Mouse (Mus musculus): ENCODE data around the gene Hmg20b. TPM values are rescaled to one million over a fixed set of nuclear protein-coding genes. Genes with fewer than 3 reads are reported as not detected.

The Hmg20b gene
- polyA plus RNA-seq, 1 experiment from 2014 or later = 44.4 TPM

DNA sequence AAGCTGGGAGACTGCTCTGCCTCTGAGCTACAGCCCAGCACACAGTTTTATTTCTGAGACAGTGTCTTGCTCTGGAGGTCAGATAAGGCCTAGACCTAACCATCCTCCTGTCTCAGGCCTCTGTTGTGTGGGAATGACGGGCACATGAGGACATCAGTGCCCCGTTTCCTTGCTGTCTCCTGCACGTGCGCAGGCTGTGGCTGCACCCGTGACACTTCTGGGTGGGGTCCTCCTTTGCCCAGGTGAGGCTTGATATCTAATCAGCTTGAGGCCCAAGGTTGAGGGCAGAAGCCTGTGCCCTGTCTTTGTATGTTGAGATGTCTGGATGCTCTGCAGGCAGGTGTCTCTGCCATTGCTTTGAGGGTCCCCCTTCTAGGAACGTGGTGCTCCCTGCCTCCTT, 42.0 kb upstream of the Hmg20b start:
- 85% methylated on average over 6 of the region's 6 CpGs for WGBS
- H3K27me3 ChIP-seq (replicated peaks; ENCODE audit: control insufficient read depth, insufficient read depth, low read length) = no peaks in the 10 kb centered on the region
- H3K27ac ChIP-seq (ENCODE audit: low read depth, low read length) = no peak overlapping the region
- H3K4me2 ChIP-seq (ENCODE audit: low read length) = no peak overlapping the region
- peaks cover 23% of the 10 kb centered on the region for H3K36me3 ChIP-seq (ENCODE audit: control insufficient read depth, insufficient read depth, low read length)
- no peak overlapping the region for H3K4me3 ChIP-seq (ENCODE audit: low read depth, low read length)
- H3K4me1 ChIP-seq (ENCODE audit: control insufficient read depth, insufficient read depth, low read length) = no peaks in the 10 kb centered on the region; the same call in 1 of the 2 replicates
- H3K9me3 ChIP-seq (replicated peaks; ENCODE audit: control insufficient read depth, low read length) = no peaks in the 10 kb centered on the region
- DNase-seq (ENCODE audit: low spot score) (no peak), ATAC-seq (no peak)
- H3K9ac ChIP-seq (ENCODE audit: low read length) = no peak overlapping the region

DNA sequence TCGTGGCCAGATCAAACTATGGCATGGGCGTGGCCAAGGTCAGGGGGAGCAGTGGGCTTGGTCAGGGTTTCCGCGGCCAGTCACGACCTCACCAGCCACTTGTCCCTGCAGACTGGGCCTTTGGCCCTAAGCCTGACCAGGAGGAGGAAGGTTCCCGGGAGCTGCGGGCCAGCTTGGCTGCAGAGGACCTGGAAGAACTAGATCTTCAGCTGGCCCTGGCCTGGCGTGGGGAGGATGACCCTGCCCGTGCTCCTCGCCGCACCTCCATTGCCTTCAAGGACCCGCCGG, 40.3 kb upstream of the Hmg20b start:
- Histone ChIP-seq H3K4me3 (ENCODE audit: low read depth, low read length) (no peak overlapping the region), H3K4me2 (ENCODE audit: low read length) (no peak overlapping the region), H3K9ac (ENCODE audit: low read length) (no peak overlapping the region), H3K27ac (ENCODE audit: low read depth, low read length) (no peak overlapping the region), H3K36me3 (ENCODE audit: control insufficient read depth, insufficient read depth, low read length) (peaks cover 38% of the 10 kb centered on the region), H3K4me1 (ENCODE audit: control insufficient read depth, insufficient read depth, low read length) (peaks cover under 1% of the 10 kb centered on the region; the same call in 1 of the 2 replicates), H3K9me3 (replicated peaks; ENCODE audit: control insufficient read depth, low read length) (no peaks in the 10 kb centered on the region), H3K27me3 (replicated peaks; ENCODE audit: control insufficient read depth, insufficient read depth, low read length) (no peaks in the 10 kb centered on the region)
- ATAC-seq (no peak), DNase-seq (ENCODE audit: low spot score) (no peak)
- WGBS = 91% methylated on average over 13 of the region's 13 CpGs

- no peak overlapping the region for H3K4me3 ChIP-seq (ENCODE audit: low read depth, low read length)
- H3K4me2 ChIP-seq (ENCODE audit: low read length) = no peak overlapping the region
- no peaks in the 10 kb centered on the region for H3K9me3 ChIP-seq (replicated peaks; ENCODE audit: control insufficient read depth, low read length)
- peak; percentile 74 for ATAC-seq
- H3K4me1 ChIP-seq (ENCODE audit: control insufficient read depth, insufficient read depth, low read length) = peaks cover 6% of the 10 kb centered on the region
- no peaks in the 10 kb centered on the region for H3K27me3 ChIP-seq (replicated peaks; ENCODE audit: control insufficient read depth, insufficient read depth, low read length)
- WGBS = 59% methylated on average over 23 of the region's 23 CpGs
- H3K9ac ChIP-seq (ENCODE audit: low read length) = no peak overlapping the region
- no peak overlapping the region for H3K27ac ChIP-seq (ENCODE audit: low read depth, low read length)
- peak; percentile 57 for DNase-seq (ENCODE audit: low spot score)
- peaks cover 38% of the 10 kb centered on the region for H3K36me3 ChIP-seq (ENCODE audit: control insufficient read depth, insufficient read depth, low read length)
Measured at GRCm38 (mm10) chr10:81389801-81390677, 39.8 kb upstream of the Hmg20b start.

GRCm38 (mm10) chr10:81389373-81389772, 39.1 kb upstream of the Hmg20b start:
- DNase-seq (ENCODE audit: low spot score) = no peak
- no peak overlapping the region for H3K27ac ChIP-seq (ENCODE audit: low read depth, low read length)
- WGBS = 53% methylated on average over 3 of the region's 3 CpGs
- H3K4me3 ChIP-seq (ENCODE audit: low read depth, low read length) = no peak overlapping the region
- no peak overlapping the region for H3K4me2 ChIP-seq (ENCODE audit: low read length)
- H3K9ac ChIP-seq (ENCODE audit: low read length) = no peak overlapping the region
- no peak for ATAC-seq
- no peaks in the 10 kb centered on the region for H3K27me3 ChIP-seq (replicated peaks; ENCODE audit: control insufficient read depth, insufficient read depth, low read length)
- peaks cover 7% of the 10 kb centered on the region for H3K4me1 ChIP-seq (ENCODE audit: control insufficient read depth, insufficient read depth, low read length)
- H3K36me3 ChIP-seq (ENCODE audit: control insufficient read depth, insufficient read depth, low read length) = peaks cover 38% of the 10 kb centered on the region
- H3K9me3 ChIP-seq (replicated peaks; ENCODE audit: control insufficient read depth, low read length) = no peaks in the 10 kb centered on the region

GRCm38 (mm10) chr10:81388505-81389055, 38.3 kb upstream of the Hmg20b start, which contains the start of gene Gm48552:
TSS of gene Gm48552 (plus strand) at chr10:81389005.
- Histone ChIP-seq H3K4me3 (ENCODE audit: low read depth, low read length) (no peak within 1 kb of the TSS), H3K27me3 (replicated peaks; ENCODE audit: control insufficient read depth, insufficient read depth, low read length) (no peaks in the 10 kb centered on the region), H3K4me2 (ENCODE audit: low read length) (no peak within 1 kb of the TSS), H3K4me1 (ENCODE audit: control insufficient read depth, insufficient read depth, low read length) (peaks cover 7% of the 10 kb centered on the region), H3K27ac (ENCODE audit: low read depth, low read length) (no peak within 1 kb of the TSS), H3K9ac (ENCODE audit: low read length) (no peak within 1 kb of the TSS), H3K36me3 (ENCODE audit: control insufficient read depth, insufficient read depth, low read length) (peaks cover 38% of the 10 kb centered on the region), H3K9me3 (replicated peaks; ENCODE audit: control insufficient read depth, low read length) (no peaks in the 10 kb centered on the region)
- ATAC-seq (no peak), DNase-seq (ENCODE audit: low spot score) (no peak)
- 88% methylated on average over 5 of the region's 5 CpGs for whole genome bisulfite sequencing

GRCm38 (mm10) chr10:81387716-81388115, 37.4 kb upstream of the Hmg20b start:
- H3K9me3 ChIP-seq (replicated peaks; ENCODE audit: control insufficient read depth, low read length) = no peaks in the 10 kb centered on the region
- no peak overlapping the region for H3K4me2 ChIP-seq (ENCODE audit: low read length)
- H3K9ac ChIP-seq (ENCODE audit: low read length) = no peak overlapping the region
- 96% methylated on average over 20 of the region's 20 CpGs for WGBS
- H3K36me3 ChIP-seq (ENCODE audit: control insufficient read depth, insufficient read depth, low read length) = peaks cover 38% of the 10 kb centered on the region
- H3K27ac ChIP-seq (ENCODE audit: low read depth, low read length) = no peak overlapping the region
- H3K4me1 ChIP-seq (ENCODE audit: control insufficient read depth, insufficient read depth, low read length) = peaks cover 7% of the 10 kb centered on the region
- ATAC-seq (no peak), DNase-seq (ENCODE audit: low spot score) (no peak)
- H3K27me3 ChIP-seq (replicated peaks; ENCODE audit: control insufficient read depth, insufficient read depth, low read length) = no peaks in the 10 kb centered on the region
- no peak overlapping the region for H3K4me3 ChIP-seq (ENCODE audit: low read depth, low read length)

GRCm38 (mm10) chr10:81385603-81386306, 35.5 kb upstream of the Hmg20b start:
- Histone ChIP-seq H3K9me3 (replicated peaks; ENCODE audit: control insufficient read depth, low read length) (no peaks in the 10 kb centered on the region), H3K4me1 (ENCODE audit: control insufficient read depth, insufficient read depth, low read length) (peaks cover 7% of the 10 kb centered on the region), H3K4me2 (ENCODE audit: low read length) (peak overlapping the region; percentile 79), H3K36me3 (ENCODE audit: control insufficient read depth, insufficient read depth, low read length) (peaks cover 36% of the 10 kb centered on the region), H3K27ac (ENCODE audit: low read depth, low read length) (no peak overlapping the region), H3K4me3 (ENCODE audit: low read depth, low read length) (no peak overlapping the region; the same call in 1 of the 2 replicates), H3K27me3 (replicated peaks; ENCODE audit: control insufficient read depth, insufficient read depth, low read length) (no peaks in the 10 kb centered on the region), H3K9ac (ENCODE audit: low read length) (0 out of 2 replicates have a peak overlapping the region, but pooled peaks have one; percentile 77)
- ATAC-seq (no peak), DNase-seq (ENCODE audit: low spot score) (no peak)
- 83% methylated on average over 22 of the region's 22 CpGs for WGBS

GRCm38 (mm10) chr10:81384605-81384982, 34.3 kb upstream of the Hmg20b start:
- Histone ChIP-seq H3K4me3 (ENCODE audit: low read depth, low read length) (peak overlapping the region; percentile 77), H3K9me3 (replicated peaks; ENCODE audit: control insufficient read depth, low read length) (no peaks in the 10 kb centered on the region), H3K9ac (ENCODE audit: low read length) (peak overlapping the region; percentile 77), H3K36me3 (ENCODE audit: control insufficient read depth, insufficient read depth, low read length) (peaks cover 35% of the 10 kb centered on the region), H3K27ac (ENCODE audit: low read depth, low read length) (peak overlapping the region; percentile 81), H3K4me1 (ENCODE audit: control insufficient read depth, insufficient read depth, low read length) (peaks cover 7% of the 10 kb centered on the region), H3K4me2 (ENCODE audit: low read length) (peak overlapping the region; percentile 79), H3K27me3 (replicated peaks; ENCODE audit: control insufficient read depth, insufficient read depth, low read length) (no peaks in the 10 kb centered on the region)
- DNase-seq (ENCODE audit: low spot score) (no peak), ATAC-seq (peak; percentile 24)
- WGBS = 2% methylated on average over 19 of the region's 19 CpGs
